Mouse (Mus musculus) hindbrain, embryonic 10.5 days (tissue): Measurements from ENCODE around the gene Strap. TPM values are rescaled to one million over a fixed set of nuclear protein-coding genes. Genes with fewer than 3 reads are reported as not detected.

Source experiments
- DNase-seq: peaks from one replicate; pipeline ENCODE4 v3.0.0-alpha.2; 2017; ENCODE audit warnings: low spot score
- H3K27ac ChIP-seq: fragments of 300-500 bp; sonication (generic); 2 replicates; pipeline ENCODE4 v1.5.1; 2016; ENCODE audit warnings: mild to moderate bottlenecking, moderate library complexity
- H3K27me3 ChIP-seq: fragments of 300-500 bp; sonication (generic); 2 replicates; pipeline ENCODE4 v1.6.1; 2016; ENCODE audit warnings: mild to moderate bottlenecking; ENCODE audit not compliant: poor library complexity, insufficient read depth, severe bottlenecking
- H3K36me3 ChIP-seq: fragments of 300-500 bp; sonication (generic); 2 replicates; pipeline ENCODE4 v1.6.1; 2016; ENCODE audit warnings: mild to moderate bottlenecking, moderate library complexity
- H3K4me1 ChIP-seq: fragments of 300-500 bp; sonication (generic); replicated peaks from 2 replicates; pipeline ENCODE4 v1.6.1; 2016; ENCODE audit warnings: mild to moderate bottlenecking
- H3K4me3 ChIP-seq: fragments of 300-500 bp; sonication (generic); 2 replicates; pipeline ENCODE4 v1.5.1; 2016; ENCODE audit warnings: mild to moderate bottlenecking, moderate library complexity
- H3K9me3 ChIP-seq: fragments of 300-500 bp; sonication (generic); 2 replicates; pipeline ENCODE4 v1.6.1; 2016; ENCODE audit warnings: mild to moderate bottlenecking, moderate library complexity
- WGBS: fragments of 180-500 bp; shearing (Covaris S2); methylation state at CpG from one replicate; pipeline ENCODE4 v1.1.7; 2016; 5-methylcytosine and 5-hydroxymethylcytosine counted together
- polyA plus RNA-seq: library from polyadenylated mRNA; unstranded; fragments of >200 nt; fragmentation: Nextera tagmentation; extraction: Ambion mirVana; gene quantifications from 2 replicates; pipeline ENCODE4 v1.2.1, GENCODE M21; 2016

Strap gene
- polyA plus RNA-seq, 1 experiment from 2014 or later, result 176 TPM

GRCm38 (mm10) chr6:137744700-137745099, 9.8 kb downstream of the Strap start:
- H3K36me3 ChIP-seq, result peaks cover 97% of the 10 kb centered on the region
- no peaks in the 10 kb centered on the region for H3K27me3 ChIP-seq
- 96% methylated on average over 4 of the region's 4 CpGs for WGBS

GRCm38 (mm10) chr6:137747174-137747928, 12.5 kb downstream of the Strap start:
- DNase-seq, result no peak
- H3K4me1 ChIP-seq, result no peaks in the 10 kb centered on the region
- H3K9me3 ChIP-seq, result no peaks in the 10 kb centered on the region
- H3K27ac ChIP-seq, result no peak overlapping the region
- H3K27me3 ChIP-seq, result no peaks in the 10 kb centered on the region
- WGBS, result 74% methylated on average over 5 of the region's 5 CpGs
- H3K36me3 ChIP-seq, result peaks cover 97% of the 10 kb centered on the region
- H3K4me3 ChIP-seq, result no peak overlapping the region

More at GRCm38 (mm10) chr6:137744700-137745099, 9.8 kb downstream of the Strap start:
- Histone ChIP-seq H3K4me1 (no peaks in the 10 kb centered on the region), H3K9me3 (no peaks in the 10 kb centered on the region), H3K4me3 (no peak overlapping the region), H3K27ac (no peak overlapping the region)
- no peak for DNase-seq

- H3K27ac ChIP-seq, result no peak overlapping the region
- 89% methylated on average over 10 of the region's 10 CpGs for WGBS
Observed at GRCm38 (mm10) chr6:137751551-137752274, 16.8 kb downstream of the Strap start.

GRCm38 (mm10) chr6:137752275-137752655, 17.4 kb downstream of the Strap start:
- WGBS, result 90% methylated on average over 4 of the region's 4 CpGs

More at GRCm38 (mm10) chr6:137751551-137752274, 16.8 kb downstream of the Strap start:
- Histone ChIP-seq H3K36me3 (peaks cover 60% of the 10 kb centered on the region), H3K9me3 (no peaks in the 10 kb centered on the region), H3K4me1 (peaks cover 12% of the 10 kb centered on the region; the same call in 1 of the 2 replicates), H3K4me3 (no peak overlapping the region), H3K27me3 (no peaks in the 10 kb centered on the region)
- DNase-seq, result no peak

GRCm38 (mm10) chr6:137754056-137754856, 19.4 kb downstream of the Strap start, which contains the start of gene Dera:
Dera (plus strand) TSS chr6:137754546.
- Histone ChIP-seq H3K36me3 (peaks cover 35% of the 10 kb centered on the region), H3K27ac (peak within 1 kb of the TSS; percentile 93), H3K4me3 (peak within 1 kb of the TSS; percentile 82), H3K27me3 (no peaks in the 10 kb centered on the region), H3K4me1 (peaks cover 14% of the 10 kb centered on the region), H3K9me3 (no peaks in the 10 kb centered on the region)
- 11% methylated on average over 26 of the region's 26 CpGs for WGBS
- DNase-seq, result peak; percentile 90

More at GRCm38 (mm10) chr6:137752275-137752655, 17.4 kb downstream of the Strap start:
- DNase-seq, result no peak
- Histone ChIP-seq H3K36me3 (peaks cover 55% of the 10 kb centered on the region), H3K9me3 (no peaks in the 10 kb centered on the region), H3K4me3 (no peak overlapping the region), H3K27ac (no peak overlapping the region), H3K27me3 (no peaks in the 10 kb centered on the region), H3K4me1 (peaks cover 12% of the 10 kb centered on the region; the same call in 1 of the 2 replicates)

- H3K36me3 ChIP-seq, result peaks cover 29% of the 10 kb centered on the region
- DNase-seq, result no peak
- peaks cover 20% of the 10 kb centered on the region for H3K4me1 ChIP-seq
- H3K27ac ChIP-seq, result peak overlapping the region; percentile 93
- H3K4me3 ChIP-seq, result peak overlapping the region; percentile 82
- 7% methylated on average over 8 of the region's 8 CpGs for WGBS
- H3K9me3 ChIP-seq, result no peaks in the 10 kb centered on the region
- H3K27me3 ChIP-seq, result no peaks in the 10 kb centered on the region
Observed at GRCm38 (mm10) chr6:137754857-137755232, 20.0 kb downstream of the Strap start.

GRCm38 (mm10) chr6:137756310-137756709, 21.4 kb downstream of the Strap start:
- Histone ChIP-seq H3K4me1 (peaks cover 22% of the 10 kb centered on the region), H3K27me3 (no peaks in the 10 kb centered on the region), H3K27ac (no peak overlapping the region), H3K4me3 (no peak overlapping the region), H3K9me3 (no peaks in the 10 kb centered on the region), H3K36me3 (peaks cover 15% of the 10 kb centered on the region)
- 69% methylated on average over 5 of the region's 5 CpGs for WGBS
- DNase-seq, result no peak

- Histone ChIP-seq H3K4me1 (peaks cover 22% of the 10 kb centered on the region), H3K27me3 (no peaks in the 10 kb centered on the region), H3K27ac (no peak overlapping the region), H3K4me3 (no peak overlapping the region), H3K9me3 (no peaks in the 10 kb centered on the region), H3K36me3 (no peaks in the 10 kb centered on the region)
- no peak for DNase-seq
- WGBS, result 95% methylated on average over 1 of the region's 1 CpGs
Observed at GRCm38 (mm10) chr6:137757891-137758290, 23.0 kb downstream of the Strap start.

- Histone ChIP-seq H3K4me3 (no peak overlapping the region), H3K36me3 (no peaks in the 10 kb centered on the region), H3K27me3 (no peaks in the 10 kb centered on the region), H3K4me1 (peaks cover 29% of the 10 kb centered on the region), H3K9me3 (no peaks in the 10 kb centered on the region), H3K27ac (peak overlapping the region; percentile 69)
- WGBS, result 50% methylated on average over 8 of the region's 8 CpGs
- DNase-seq, result peak; percentile 35
Observed at GRCm38 (mm10) chr6:137759681-137760080, 24.8 kb downstream of the Strap start.

- H3K4me3 ChIP-seq, result no peak overlapping the region
- H3K4me1 ChIP-seq, result peaks cover 26% of the 10 kb centered on the region
- H3K27ac ChIP-seq, result no peak overlapping the region
- no peaks in the 10 kb centered on the region for H3K36me3 ChIP-seq
- H3K9me3 ChIP-seq, result no peaks in the 10 kb centered on the region
- WGBS, result 94% methylated on average over 15 of the region's 15 CpGs
- no peak for DNase-seq
- no peaks in the 10 kb centered on the region for H3K27me3 ChIP-seq
Observed at GRCm38 (mm10) chr6:137760966-137761365, 26.1 kb downstream of the Strap start.

- peak; percentile 23 for DNase-seq
- H3K4me3 ChIP-seq, result no peak overlapping the region
- peaks cover 20% of the 10 kb centered on the region for H3K4me1 ChIP-seq
- 42% methylated on average over 3 of the region's 3 CpGs for WGBS
- H3K27me3 ChIP-seq, result no peaks in the 10 kb centered on the region
- no peaks in the 10 kb centered on the region for H3K36me3 ChIP-seq
- H3K9me3 ChIP-seq, result no peaks in the 10 kb centered on the region
- H3K27ac ChIP-seq, result no peak overlapping the region
Observed at GRCm38 (mm10) chr6:137764572-137765210, 29.8 kb downstream of the Strap start.

GRCm38 (mm10) chr6:137766177-137766576, 31.3 kb downstream of the Strap start:
- H3K4me1 ChIP-seq, result peaks cover 16% of the 10 kb centered on the region
- no peak overlapping the region for H3K4me3 ChIP-seq
- H3K27ac ChIP-seq, result no peak overlapping the region
- no peak for DNase-seq
- H3K9me3 ChIP-seq, result no peaks in the 10 kb centered on the region
- no peaks in the 10 kb centered on the region for H3K27me3 ChIP-seq
- H3K36me3 ChIP-seq, result no peaks in the 10 kb centered on the region
